Mouse (Mus musculus) spleen, postnatal 14 days (tissue): ENCODE measurements around the gene Timm13.

Experiments used
- DNase-seq, 2 experiments: peaks; one replicate each; pipeline ENCODE4 v3.0.0; 2021 to 2022; ENCODE audit warnings: low spot score in 2 of 2

Gene Timm13

DNA sequence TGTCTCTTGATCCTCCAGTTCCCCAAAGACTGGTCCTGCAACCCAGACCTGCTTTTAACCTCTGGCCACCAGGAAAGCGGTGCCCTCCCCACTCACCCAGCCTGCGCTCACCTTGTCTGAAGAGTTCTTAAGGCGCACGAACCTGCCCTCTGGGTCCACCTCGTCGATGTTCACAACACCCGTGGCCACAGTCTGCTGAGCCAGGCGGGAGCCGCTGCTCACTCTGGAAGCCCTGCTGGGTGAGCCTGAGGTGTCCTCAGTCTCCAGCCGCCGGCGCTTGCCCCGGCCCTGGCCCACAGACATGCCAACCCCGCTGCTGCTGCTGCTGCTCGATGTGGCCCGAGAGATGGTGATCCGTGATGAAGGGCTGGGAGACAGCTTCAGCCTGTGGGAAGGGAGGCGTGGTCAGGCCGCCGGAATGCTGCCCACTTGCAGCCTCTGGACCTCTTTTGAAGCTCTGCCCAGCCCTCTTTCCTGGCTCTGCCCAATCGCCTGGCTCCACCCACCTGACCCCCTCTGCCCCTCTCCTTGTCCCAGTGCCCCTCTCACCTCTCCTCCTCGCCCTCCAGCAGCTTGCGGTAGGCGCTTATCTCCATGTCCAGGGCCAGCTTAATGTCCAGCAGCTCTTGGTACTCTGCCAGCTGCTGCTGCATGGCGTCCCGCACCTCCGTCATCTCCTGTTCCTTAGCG, 3.4 kb upstream of the Timm13 start:
- DNase-seq, result no peak

DNA sequence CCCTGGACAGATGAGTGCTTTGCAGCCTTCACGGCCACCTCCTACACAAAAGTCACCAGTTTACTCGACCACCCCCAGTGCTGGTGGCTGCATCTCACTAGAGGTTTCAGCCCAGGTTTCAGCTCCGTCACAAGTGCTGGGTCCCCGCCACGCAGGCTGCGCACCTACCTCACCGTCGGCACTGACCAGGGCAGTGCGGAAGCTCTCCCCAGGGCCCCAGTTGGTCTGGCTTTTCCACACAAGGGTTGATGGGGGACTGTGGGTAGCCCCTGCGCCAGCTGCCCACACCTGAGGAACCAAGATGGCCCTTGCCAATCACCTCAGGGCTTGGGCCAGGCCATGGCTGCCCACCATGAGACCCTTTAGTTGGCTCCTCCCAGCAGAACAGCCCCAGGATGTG, 2.5 kb upstream of the Timm13 start:
- no peak for DNase-seq

DNA sequence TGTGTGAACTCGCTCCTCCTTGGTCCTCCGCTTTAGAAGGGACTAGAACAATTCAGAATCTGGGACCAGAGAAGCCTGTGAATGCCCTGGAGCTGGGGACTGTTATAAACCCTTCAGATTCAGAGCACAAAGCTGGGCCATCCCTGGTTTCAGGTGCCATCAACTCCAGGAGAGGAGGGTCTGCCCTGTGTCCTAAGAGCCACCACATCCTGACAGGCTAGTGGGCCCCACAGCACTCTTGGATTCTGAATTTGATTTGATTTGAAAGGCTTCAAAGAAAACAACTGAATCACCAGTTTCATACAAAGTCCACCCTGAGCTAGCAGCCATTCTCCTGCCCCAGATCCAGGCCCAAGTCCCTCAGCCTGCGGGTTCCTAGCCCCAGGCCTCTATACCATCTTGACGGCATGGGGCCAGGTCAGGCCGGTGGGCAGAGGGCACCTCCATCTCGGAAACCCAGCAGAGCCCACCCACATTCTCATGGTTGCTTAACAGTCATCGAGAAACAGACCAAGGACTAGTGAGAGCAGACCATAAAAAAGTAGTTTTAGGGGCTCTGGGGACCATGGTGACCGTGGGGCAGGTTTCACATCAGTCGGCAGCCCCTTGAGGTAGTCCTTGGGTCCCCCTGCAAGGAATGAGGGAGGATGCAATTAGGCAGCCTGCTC, 1.6 kb upstream of the Timm13 start:
- DNase-seq, result no peak

DNA sequence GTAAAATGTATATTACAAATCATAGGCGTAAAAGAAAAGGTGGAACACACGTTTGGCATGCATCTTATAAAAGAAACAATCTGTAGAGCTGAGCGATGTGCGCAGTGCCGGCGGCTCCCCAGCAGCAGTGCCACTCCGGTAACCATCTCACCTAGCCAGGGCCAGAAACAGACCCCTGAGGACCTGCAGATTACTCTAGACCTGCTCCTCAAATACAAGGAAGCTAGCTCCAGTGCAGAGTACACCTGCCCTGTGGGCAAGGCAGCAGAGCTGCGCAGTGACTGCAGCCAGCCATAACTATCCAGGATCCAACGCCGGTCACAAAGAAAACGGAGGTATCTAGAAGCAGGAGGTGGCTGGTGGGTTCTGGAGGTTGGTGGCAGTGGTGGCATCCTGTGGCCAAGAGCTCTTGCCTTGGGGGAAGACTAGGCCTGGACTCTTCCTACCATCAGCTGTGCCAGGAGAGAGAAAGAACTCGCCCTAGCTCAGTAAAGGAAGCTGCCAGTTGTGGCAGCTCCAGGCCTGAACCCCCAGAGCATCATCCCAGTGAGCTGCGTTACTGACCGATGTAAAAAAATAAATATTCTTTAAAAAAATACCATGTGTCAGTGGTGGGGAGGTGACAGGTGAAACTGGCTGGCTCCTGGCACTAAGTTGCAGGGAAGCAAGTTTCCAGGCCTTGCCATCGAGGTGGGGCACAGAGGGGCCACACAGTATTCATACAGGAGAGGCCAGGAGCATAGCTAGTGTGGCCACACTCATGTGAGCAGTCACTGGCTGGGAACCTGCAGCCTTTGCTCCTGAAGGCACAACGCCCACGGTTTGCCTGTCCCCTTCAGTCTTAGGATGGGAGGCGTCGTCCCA, 872 bp upstream of the Timm13 start:
- DNase-seq, result no peak

DNA sequence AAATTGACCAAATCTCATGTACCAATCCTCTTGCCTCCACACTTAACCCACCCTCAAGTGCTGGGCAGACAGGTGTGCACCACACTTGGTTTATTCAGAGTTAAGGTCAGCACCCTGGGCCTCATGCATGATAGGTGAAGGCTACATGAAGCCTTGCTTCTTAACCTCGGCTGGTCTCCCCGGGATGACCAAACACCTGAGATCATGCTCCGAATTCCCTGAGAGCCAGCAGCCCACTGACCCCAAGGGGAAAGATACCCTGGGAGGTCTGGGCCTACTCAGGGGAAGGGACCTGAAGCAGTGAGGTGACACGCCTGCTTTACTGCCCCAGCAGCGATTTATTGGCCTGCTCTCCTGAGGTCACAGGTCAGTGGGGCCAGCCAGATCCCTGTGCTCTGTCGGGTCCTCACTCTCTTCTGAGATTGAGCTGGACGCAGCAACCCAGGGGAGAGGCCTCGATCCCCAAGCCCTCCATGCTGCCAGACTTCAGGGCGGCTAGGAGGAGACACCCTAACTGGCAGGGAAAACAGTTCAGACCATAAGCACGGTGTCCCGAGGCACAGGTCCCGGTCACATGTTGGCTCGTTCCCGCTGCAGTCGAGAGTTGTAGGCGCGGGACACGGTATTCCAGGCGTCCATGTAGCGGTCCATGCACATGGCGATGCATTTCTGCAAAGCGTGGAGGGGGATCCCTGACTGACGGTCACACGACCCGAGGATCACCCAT, 1.0 kb downstream of the Timm13 start:
- DNase-seq, result no peak

DNA sequence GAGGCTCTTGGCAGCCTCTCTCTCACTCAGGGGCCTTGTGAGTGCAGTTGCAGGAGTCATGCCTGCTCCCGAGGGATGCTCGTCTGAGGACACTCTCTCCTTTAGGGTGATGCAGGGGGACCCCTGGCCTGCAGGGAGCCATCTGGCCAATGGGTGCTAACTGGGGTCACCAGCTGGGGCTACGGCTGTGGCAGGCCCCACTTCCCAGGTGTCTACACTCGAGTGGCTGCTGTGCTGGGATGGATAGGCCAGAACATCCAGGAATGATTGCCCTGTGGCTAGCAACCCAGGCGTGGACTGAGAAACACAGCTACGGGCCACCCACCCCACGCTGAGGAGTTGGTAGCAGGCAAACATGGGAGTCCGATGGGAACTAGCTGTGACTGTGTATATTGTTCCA, 1.7 kb downstream of the Timm13 start:
- DNase-seq, result no peak

DNA sequence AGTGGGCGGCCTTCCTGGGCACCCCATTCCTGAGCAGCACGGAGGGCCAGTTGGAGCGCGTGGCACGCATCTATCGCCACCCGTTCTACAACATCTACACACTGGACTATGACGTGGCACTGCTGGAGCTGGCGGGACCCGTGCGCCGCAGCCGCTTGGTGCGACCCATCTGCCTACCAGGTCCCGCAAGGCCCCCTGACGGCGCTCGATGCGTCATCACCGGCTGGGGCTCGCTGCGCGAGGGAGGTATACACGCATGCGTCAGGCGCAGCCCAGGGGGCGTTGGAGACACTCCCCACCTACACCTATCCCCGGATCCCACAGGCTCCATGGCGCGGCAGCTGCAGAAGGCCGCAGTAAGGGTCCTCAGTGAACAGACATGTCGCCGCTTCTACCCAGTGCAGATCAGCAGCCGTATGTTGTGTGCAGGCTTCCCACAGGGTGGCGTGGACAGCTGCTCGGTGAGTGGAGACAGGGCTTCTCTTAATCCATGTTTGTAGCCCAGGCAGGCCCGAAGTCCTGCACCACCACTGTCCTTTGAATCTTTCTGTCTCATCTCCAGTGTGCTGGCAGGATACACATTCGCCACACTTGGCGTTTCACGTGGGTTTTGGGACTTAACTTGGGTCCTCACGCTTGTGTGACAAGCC, 2.8 kb downstream of the Timm13 start:
- DNase-seq, result no peak

DNA sequence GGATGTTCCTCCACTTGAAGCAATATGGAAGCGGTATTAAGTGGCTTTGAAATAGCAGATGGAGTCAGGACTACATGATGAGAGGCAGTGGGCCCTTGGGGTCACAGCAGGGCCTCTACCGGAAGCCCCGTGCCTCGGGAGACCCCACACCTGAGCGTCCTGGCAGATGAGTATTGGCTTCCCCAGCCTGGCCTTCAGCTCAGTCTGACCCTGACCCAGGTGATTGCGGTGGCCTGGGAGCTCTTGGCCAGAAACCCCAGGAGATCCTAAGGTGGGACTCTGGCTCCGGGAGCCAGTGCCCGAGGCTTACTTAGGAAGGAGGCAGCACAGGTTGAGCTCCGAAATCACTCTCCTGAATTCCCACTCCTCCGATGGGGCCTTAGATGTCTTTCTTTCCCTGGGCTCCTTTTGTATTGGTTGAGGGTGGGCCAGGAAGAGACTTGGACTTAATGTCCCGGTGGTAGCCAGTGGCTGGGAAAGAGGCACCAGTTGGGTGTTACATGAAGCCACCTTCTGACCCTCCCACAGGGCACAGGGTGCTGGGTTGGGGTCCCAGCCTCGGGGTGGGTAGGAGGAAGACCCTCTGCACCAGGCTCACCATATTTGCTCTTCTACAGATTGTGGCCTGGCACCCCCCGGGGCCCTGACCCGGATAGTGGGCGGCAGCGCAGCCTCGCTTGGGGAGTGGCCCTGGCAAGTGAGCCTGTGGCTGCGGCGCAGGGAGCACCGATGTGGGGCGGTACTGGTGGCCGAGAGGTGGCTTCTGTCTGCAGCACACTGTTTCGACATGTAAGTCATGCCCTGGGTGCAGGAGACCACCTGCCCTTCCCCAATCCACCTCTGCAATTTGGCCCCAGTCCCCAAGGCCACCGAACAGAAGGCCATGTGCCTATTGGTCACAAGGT, 3.9 kb downstream of the Timm13 start:
- DNase-seq, result no peak

DNA sequence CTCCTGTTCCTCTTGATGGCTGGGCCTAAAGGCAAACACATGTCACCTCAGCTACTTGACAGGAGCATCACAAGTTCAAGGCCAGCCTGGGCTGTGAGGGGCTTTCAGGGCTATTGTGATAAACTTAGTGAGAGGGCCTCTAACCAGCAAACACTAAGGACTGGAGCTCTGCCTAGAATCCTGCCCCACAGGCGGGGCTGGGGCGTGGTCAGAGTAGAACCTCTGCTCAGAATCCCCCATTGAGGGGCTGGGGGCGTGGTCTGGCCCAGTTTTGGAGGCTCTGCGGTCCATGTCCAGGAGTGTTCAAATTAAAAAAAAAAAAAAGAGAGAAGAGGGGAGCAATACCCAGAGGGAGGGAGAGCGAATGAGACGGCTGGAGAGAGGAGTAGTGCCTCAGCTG, 5.1 kb downstream of the Timm13 start:
- no peak for DNase-seq

DNA sequence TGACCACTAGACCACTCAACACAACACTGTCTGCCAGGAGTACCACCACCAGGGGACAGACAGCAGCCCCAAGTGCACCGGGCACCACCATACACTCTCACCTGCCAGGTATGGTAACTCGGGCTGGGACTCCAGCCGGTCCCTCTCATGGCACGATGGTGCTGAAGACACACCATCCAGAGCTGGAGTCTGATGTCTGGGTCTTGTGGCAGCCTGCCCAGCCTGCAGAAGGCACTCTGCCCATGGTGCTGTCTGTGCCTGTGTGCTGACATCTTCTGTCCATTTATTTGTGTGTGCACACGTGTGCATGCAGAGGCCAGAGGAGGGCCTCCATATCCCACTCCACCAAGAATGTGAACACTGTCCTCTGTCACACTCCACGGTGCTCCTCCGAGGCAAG, 5.7 kb downstream of the Timm13 start:
- no peak for DNase-seq

DNA sequence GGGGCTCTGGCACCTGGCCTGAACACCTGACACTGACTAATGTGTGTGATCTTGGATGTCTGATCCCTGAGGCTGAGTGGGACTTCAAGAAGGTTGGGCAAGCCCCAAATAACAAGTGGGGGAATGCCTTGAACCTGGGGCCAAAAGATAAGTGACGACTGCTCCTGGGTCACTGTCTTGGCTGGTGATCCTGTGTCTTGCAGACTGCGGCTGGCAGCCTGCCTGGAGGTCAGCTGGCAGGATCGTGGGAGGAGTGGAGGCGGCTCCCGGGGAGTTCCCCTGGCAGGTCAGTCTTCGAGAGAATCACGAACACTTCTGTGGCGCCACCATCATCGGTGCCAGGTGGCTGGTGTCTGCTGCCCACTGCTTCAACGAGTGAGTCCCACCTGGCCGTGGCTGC, 13.6 kb downstream of the Timm13 start:
- DNase-seq, result no peak

DNA sequence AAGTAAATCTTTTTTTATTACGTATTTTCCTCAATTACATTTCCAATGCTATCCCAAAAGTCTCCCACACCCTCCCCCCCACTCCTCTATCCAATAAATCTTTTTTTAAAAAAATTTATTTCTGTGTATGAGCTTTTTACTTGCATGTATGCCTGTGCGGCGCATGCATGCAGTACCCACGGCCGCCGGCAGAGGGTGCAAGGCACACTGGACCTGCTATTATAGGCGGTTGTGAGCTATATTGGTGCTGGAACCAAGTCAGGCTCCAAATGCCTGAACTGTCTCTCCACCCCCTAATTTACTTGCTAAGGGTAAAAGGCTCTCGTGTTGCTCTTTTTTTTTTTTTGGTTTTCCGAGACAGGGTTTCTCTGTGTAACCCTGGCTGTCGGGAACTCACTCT, 19.5 kb downstream of the Timm13 start:
- DNase-seq, result peak; percentile 77 to 86

DNA sequence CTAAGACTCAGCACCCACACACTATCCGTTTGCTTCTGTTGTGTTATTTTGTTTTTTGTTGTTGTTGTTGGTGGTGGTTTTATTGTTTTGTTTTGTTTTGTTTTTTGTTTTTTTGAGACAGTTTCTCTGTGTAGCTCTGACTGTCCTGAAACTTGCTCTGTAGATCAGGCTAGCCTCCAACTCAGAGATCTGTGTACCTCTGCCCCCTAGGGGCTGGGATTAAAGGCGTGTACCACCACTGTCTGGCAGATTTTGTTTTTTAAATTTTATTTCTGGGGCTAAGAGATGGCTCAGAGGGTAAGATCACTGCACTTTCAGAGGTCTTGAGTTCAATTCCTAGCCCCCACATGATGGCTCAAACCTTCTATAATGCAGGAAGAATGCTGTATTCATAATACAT, 19.9 kb downstream of the Timm13 start:
- DNase-seq, result no peak

DNA sequence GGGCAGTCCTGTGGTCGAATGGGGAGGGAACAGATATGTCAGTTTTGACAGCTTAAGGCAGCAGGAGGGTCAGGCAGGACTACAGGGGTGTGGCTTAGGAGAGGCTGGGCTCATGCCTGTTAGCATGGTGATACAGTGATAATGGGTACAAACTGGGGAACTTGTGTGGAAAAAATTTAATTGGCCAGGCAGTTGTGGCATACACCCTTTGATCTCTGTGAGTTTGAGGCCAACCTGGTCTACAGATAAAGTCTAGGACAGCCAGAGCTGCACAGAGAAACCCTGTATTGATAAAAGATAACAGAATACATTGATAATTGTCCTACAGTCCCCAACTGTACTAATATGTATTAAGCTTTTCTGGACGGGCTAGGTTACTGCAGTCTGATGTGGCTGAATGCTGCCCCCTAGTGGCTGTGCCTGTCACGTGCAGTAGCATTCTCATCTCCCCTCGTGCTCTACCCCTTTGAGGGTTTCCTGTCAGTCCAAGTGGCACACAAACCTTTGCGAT, 20.6 kb downstream of the Timm13 start:
- DNase-seq, result peak; percentile 69 to 80

DNA sequence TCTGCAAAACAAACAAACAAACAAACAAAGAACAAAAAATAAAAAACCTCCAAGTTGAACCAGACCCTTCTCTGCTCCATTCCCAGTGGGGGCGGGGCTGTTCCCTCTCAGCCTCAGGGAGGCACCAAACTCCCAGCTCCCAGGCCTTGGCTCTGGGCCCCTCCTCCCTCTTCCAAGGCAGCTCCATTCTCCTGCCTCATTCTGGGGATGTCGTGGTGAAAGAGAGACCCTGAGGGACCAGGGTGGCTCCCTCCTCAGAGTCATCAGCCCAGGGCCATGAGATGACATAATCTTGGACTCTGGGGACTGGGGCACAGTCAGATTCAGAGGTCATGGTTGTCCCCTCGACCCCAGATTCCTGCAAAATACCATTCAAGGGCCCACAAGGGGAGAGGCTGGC, 24.2 kb downstream of the Timm13 start:
- DNase-seq, result no peak

DNA sequence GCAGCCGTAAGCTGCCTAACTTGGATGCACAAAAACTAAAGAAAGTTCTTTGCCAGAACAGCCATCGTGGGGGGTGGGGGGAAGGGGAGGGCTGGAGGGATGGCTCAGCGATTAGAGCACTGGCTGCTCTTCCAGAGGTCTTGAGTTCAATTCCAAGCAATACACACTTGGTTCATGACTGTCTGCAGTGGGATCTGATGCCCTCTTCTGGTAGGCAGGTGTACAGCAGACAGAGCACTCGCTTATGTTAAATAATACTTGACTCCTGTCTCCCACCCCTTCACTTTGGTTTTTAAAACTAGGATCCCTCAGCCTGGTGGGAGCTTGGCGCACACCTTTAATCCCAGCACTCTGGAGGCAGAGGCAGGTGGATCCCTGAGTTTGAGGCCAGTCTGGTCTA, 24.7 kb downstream of the Timm13 start:
- peak; percentile 51 to 65 for DNase-seq

DNA sequence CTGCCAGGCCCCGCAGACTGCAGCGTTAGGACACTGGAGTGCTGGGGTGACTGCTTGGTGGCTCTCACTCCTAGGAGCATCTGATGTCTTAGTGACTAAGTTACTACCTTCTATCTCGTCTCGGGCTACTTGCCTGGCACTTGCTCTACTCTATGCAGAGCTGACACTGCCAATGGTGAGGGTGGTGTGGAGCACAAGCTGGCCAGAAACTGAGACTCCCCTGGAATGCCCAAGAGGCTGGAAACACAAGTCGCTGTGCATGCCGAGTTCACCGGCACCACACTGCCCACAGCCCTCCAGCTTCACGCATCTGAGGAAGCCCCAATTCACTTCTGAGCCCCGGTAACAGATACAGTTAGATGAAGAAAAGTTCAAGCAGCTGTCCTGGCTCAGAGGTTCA, 26.7 kb downstream of the Timm13 start:
- DNase-seq, result no peak

DNA sequence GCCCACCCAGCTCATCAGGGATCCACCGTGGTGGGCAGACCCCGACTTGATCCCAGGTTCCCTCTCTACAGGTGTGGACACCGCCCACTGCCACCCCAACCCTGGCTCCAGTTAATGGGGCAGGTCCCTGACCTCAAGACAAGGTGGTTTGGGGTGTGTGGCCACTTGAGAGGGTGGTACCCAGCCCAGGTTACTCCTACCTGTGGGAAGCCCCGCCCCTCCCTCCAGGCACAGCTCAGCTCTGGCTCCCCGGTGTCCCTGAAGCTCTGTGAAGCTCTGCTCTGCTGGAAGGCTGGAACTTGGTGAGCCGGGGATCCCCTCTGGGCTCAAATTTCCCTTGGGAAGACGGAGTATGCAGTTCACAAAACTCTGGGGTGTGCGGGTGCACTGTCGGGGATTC, 29.2 kb downstream of the Timm13 start, which contains the start of gene Tmprss9:
TSS of gene Tmprss9 (plus strand) at position 268 of the 400 bp plus-strand sequence.
- no peak for DNase-seq

DNA sequence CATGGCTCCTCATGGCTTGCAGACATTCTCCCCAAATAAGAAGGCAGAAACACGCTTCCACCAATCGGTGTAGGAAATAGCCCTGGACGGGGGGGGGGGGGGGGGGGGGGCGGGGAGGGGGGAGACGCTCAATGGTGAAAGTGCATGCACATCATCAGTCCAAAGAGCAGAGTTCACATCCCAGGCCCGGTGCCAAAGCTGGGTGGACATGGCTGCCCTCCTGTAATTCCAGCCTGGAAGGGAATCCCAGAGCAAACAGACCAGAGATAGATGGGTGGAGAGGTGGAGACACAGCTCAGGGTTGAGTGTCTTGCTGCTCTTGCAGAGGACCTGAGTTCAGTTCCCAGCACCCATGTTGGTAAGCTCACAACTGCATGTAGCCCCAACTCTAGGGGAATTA, 29.8 kb downstream of the Timm13 start:
- no peak for DNase-seq

DNA sequence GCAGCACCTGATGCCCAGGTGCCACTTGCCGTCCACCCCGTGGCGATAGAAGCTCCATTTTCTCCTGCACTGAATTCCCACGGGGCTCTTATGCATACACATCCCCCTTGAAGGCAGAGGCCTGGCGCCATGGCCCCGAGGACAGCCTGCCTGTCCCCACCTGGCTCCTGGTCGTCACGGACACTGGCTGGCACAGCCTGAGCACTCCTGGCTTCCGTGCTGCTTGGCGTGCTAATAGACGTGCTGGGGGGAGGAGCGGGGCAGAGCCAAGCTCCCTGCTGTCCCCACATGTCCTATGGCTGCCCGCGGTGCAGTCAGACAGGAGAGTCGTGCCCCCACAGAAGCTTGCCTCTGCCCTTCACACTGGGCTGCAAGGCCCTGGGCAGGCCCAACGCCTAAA, 36.3 kb downstream of the Timm13 start:
- no peak for DNase-seq
